Mouse (Mus musculus) brain, embryonic 14.5 days (tissue): ENCODE measurements around the gene Wdcp. TPM values are rescaled to one million over a fixed set of nuclear protein-coding genes. Genes with fewer than 3 reads are reported as not detected.
A peak's percentile ranks its signal among the peaks of the same experiment; 100 is the strongest.
"Not testable (repeated sequence)": the region's sequence is repeated elsewhere in the genome, so short reads cannot be mapped to it uniquely, and the experiment has no call there.

ENCODE experiments used
- DNase-seq: peaks from one replicate; pipeline ENCODE4 v3.0.0-alpha.2; 2011; ENCODE audit warnings: low read depth
- CTCF ChIP-seq: fragments of 200-500 bp; IDR thresholded peaks from 2 replicates; pipeline ENCODE4 v1.5.1; 2012; ENCODE audit warnings: inconsistent platforms, mild to moderate bottlenecking, moderate library complexity, borderline replicate concordance; ENCODE audit not compliant: insufficient read depth, insufficient read length; ENCODE audit errors: extremely low read depth
- POLR2A ChIP-seq: fragments of 200-500 bp; IDR thresholded peaks from 2 replicates; pipeline ENCODE4 v1.6.1; 2012; ENCODE audit warnings: mild to moderate bottlenecking, inconsistent platforms, borderline replicate concordance; ENCODE audit not compliant: poor library complexity, insufficient read depth, insufficient read length, severe bottlenecking; ENCODE audit errors: extremely low read depth
- polyA plus RNA-seq: library from polyadenylated mRNA; depleted of rRNA; stranded (reverse); fragments of >200 nt; gene quantifications from 2 replicates; pipeline ENCODE4 v1.2.3, GENCODE M21; 2012

Wdcp gene
- polyA plus RNA-seq, 1 experiment, result 10.8 TPM

DNA sequence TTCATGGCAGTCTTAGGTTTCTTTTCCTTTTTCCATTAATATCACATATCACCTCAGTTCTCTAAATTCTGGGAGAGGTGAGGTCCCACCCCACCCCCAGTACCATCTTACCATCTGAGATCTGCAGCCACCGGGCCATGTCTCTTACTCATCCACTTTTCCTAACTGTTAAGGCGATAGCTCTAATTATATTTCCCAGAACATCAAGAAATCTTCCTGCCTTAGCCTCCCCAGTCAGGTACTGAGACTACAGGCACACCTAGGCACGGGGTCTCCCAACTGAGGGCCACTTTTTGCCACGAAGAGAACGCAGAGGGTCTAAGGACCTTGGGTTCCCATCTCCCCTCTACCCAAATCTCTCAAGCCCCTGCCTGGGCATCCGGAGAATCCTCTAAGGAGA, 30.4 kb downstream of the Wdcp start:
- no peak for TF ChIP-seq POLR2A
- no peak for TF ChIP-seq CTCF
- DNase-seq, result no peak

DNA sequence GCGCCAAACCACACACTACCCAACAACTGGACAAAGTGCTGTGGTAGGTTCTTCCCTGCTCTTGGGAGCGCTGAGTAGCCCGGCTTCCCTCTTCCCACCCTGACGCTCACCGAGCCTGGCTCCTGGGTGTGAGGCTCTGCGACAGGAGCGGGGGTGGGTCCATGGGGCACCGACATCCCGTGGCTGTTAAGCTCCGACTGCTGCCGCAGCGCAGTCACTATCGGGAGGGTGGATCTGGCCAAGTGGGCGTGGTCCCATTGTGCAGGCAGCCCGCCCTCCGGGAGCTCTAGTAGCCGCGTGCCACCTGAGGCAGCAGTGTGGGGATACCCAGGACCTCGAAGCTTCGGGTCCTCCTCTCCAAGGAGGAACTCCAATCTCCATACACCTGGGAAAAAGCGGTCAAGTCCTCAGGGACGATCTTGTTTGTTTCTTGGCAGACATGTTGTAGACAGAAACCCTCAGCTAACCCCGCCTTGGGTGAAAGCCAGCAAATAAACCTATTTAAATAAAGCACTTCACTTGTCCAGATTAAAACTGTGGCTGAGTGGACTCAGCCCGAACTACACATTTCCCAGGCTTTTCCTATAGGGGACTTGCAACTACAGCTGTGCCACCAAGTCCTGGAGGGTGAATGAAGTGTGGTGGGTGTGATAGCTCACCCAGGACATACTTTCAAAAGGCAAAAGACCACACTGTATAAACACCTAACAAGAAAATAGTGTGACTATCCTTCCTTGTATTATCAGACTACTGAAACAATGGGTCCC, 31.2 kb downstream of the Wdcp start, which contains the start of gene Mfsd2b:
TSS of gene Mfsd2b (minus strand) at position 199 of the 767 bp plus-strand sequence.
- TF ChIP-seq POLR2A, result no peak
- TF ChIP-seq CTCF, result no peak
- peak; percentile 85 for DNase-seq

DNA sequence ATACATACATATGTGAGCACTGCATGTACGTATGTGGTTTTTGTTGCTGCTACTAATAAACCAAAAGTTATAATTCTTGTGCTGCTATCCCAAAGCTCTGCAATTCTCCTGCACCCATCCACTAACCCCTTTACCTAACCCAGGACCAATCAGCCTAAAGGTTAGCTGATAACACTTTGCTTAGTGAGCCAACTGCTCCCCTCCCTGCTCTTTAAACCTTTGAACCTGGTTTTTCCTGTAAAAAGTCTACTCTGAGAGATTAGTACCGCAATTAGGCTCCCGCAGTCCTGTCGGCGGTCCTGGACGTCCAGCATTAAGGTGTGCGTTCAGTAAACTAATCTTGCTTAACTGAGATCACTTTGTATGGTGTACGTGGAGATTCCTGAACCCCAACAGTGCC, 32.5 kb downstream of the Wdcp start:
- TF ChIP-seq CTCF (no peak), POLR2A (no peak)
- no peak for DNase-seq

DNA sequence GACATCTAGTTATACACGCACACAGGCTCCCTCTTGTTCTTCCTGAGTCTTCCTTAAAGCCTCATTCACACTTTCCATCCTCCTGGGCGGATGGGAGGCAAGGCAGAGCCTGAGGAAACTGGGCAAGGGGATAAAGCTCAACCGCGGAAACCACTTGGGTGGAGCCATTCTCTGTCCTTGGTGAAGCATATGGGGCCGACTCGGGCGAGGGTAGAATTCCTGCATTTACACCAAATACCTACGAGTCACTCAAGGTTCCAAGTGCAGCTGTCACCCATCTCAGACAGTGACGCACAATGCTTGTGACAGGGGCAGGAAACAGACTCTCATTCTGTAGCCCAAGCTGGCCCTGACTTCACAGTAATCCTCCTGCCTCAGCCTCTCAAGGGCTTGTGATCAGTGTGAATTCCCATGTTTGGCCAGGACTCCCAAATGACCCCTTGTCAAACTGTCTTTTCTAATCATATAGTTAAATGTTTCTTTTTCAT, 35.2 kb downstream of the Wdcp start:
- no peak for TF ChIP-seq CTCF
- TF ChIP-seq POLR2A, result no peak
- DNase-seq, result no peak

DNA sequence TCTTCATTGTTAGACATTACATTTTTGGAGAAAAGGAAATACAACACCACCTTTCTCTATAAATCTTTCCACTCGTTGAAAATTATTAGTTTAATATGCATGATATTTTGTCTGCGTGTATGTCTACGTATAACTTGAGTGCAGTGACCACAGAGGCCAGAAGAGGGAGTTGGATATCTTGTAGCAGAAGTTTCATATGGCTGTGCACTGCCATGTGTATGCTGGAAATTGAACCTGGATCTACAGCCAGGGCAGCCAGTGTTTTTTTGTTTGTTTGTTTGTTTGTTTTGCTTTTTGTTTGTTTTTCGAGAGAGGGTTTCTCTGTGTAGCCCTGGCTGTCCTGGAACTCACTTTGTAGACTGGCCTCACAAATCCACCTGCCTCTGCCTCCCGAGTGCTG, 35.9 kb downstream of the Wdcp start:
- TF ChIP-seq CTCF, result no peak
- TF ChIP-seq POLR2A, result no peak
- no peak for DNase-seq

DNA sequence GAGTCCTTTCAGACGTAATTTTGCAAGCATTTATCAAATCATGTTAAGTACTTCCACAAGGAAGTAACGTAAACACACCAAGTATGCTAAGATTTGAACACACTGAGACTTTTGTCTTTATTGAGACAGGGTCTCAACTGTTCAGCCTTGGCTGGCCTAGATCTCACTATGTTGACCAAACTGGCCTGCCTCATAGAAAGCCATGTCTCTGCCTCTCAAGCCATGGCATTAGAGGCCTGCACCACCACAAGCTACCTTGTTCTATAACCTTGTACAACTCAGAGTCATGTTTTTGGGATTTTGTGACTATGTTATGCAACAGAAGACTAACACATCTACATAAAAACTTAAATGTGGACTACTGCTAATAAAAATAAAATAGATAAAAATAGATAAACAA, 39.0 kb downstream of the Wdcp start:
- no peak for TF ChIP-seq CTCF
- no peak for TF ChIP-seq POLR2A
- DNase-seq, result no peak

DNA sequence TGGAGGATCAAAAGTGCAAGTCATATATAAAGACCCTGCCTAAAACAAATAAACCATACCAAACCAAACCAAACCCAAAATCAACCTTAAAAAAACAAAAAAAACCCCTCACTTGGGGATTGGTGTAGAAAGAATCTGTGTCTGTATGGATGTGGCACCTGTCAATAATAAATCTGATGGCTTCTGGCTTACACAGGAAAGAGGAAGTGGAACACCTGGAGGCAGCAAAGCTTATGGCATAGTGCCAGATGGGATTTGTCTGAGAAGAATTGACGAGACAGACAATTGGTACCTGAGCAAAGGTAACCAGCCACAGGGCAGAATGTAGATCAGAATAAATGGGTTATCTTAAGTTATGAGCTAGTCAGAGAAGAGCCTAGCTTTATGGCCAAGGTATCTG, 42.0 kb downstream of the Wdcp start:
- TF ChIP-seq POLR2A (no peak), CTCF (no peak)
- DNase-seq, result no peak

DNA sequence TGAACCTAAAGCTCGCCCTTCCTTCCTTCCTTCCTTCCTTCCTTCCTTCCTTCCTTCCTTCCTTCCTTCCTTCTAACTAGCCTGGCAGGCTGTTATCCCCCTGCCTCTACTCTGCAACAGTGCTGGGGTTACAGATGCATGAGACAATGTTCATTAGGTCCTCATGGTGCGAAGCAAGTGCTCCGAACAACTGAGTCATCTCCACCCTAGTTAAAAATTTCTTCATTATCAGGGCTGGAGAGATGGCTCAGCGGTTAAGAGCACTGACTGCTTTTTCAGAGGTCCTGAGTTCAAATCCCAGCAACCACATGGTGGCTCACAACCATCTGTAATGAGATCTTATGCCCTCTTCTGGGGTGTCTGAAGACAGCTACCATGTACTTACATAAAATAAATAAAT, 43.5 kb downstream of the Wdcp start:
- DNase-seq, result not testable (repeated sequence)

DNA sequence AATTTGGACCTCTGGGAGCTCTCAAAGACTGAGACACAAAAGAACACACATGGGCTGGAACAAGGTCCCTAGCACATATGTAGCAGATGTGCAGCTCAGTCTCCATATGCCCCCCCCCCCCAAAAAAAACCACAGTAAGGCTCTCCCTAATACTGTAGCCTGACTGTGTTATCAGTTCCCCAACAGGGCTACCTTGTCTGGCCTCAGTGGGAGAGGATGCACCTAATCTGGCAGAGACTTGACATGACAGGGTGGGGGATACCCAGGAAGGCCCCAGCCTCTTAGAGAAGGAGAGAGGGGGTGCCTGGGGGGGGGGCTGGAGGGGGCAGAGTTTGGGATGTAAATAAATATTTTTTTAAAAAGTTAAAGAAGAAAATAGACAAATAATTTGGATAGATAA, 45.6 kb downstream of the Wdcp start:
- no peak for TF ChIP-seq POLR2A
- no peak for TF ChIP-seq CTCF

DNA sequence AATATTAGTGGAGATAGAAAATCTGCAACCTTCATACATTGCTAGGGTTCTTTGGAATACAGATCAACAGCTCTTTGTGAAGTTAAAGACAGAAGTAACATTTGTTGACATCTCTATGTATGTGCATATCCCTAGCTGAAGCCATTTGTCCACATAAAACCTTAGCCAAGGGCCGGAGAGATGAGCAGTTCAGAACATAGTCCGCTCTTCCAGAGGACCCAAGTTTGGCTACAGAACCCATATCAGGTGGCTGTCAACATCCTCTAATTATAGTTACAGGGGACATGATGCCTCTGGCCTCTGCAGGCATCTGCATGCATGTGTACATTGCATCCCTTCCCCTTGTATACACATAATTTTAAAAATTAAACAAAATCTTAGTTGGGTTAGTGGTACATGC, 46.1 kb downstream of the Wdcp start:
- no peak for DNase-seq
- TF ChIP-seq CTCF (no peak), POLR2A (no peak)

More for the DNA sequence above, 45.6 kb downstream of the Wdcp start:
- DNase-seq, result no peak

DNA sequence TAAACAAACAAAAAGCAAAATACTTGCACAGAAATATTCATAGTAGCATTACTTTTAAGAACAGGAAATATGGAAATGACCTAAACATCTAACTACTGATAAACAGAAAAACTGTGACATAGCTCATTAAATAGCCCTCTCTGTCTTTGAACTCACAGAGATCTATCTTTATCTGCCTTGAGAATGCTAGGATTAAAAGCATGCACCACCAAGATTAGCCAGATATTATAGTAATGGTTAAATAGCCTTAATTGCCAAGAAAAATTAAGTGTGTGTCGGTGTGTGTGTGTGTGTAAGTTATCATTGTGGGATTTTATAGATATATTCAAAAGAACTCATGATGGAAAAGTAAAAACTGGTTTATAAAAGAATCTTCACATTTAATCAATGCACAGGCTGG, 46.8 kb downstream of the Wdcp start:
- no peak for DNase-seq
- no peak for TF ChIP-seq CTCF
- TF ChIP-seq POLR2A, result no peak

DNA sequence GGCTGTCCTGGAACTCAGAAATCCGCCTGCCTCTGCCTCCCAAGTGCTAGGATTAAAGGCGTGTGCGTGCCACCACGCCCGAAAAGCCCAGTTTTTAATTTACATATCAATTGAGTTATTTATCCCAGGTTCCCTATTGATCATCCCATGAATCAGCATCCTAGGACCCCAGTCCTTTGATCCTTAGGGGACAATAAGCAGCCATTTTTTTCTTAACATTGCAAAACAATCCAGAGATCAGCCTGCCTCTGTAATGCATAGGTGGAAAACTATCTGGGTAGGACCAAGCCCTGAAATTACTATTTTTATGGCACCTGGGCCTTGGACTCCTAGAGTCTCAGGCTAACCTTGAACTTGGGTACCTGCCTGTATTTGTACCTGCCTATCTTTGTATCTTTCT, 54.9 kb downstream of the Wdcp start:
- DNase-seq, result no peak
- no peak for TF ChIP-seq POLR2A
- TF ChIP-seq CTCF, result no peak

DNA sequence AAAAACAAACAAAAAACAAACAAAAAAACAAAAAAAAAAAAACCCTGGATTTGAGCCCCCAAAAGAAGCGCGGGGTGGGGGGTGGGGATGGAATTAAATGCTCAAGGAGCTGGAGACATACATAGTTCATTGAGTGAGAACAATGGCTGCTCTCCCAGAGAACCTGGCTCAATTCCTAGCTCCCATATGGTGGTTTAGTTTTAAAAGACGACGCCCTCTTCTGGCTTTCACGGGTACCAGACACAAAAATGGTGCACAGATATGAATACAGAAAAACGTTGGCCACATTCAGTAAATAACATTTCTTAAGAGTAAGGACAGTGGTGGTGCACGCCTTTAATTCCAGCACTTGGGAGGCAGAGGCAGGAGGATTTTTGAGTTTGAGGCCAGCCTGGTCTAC, 62.8 kb downstream of the Wdcp start:
- no peak for TF ChIP-seq POLR2A
- TF ChIP-seq CTCF, result no peak
- DNase-seq, result peak; percentile 73

DNA sequence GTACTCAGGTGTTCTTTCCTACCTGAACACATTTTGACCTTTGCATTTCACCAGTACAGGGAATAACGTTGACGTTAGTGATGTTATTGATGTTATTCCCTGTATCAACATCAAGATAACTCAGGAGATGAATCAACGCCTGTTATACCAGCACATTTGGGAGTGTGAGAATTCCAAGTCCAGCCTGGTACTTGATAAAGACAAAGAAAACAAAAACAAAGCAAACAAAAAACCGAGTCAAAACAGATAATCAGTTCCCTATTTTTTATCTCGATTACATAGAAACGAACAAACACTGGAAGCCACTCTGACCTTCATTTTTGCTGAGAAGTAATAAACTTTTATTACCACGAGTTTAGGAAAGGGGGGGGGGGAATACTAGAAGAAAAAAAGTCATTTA, 63.4 kb downstream of the Wdcp start:
- DNase-seq, result no peak
- TF ChIP-seq POLR2A (no peak), CTCF (no peak)

DNA sequence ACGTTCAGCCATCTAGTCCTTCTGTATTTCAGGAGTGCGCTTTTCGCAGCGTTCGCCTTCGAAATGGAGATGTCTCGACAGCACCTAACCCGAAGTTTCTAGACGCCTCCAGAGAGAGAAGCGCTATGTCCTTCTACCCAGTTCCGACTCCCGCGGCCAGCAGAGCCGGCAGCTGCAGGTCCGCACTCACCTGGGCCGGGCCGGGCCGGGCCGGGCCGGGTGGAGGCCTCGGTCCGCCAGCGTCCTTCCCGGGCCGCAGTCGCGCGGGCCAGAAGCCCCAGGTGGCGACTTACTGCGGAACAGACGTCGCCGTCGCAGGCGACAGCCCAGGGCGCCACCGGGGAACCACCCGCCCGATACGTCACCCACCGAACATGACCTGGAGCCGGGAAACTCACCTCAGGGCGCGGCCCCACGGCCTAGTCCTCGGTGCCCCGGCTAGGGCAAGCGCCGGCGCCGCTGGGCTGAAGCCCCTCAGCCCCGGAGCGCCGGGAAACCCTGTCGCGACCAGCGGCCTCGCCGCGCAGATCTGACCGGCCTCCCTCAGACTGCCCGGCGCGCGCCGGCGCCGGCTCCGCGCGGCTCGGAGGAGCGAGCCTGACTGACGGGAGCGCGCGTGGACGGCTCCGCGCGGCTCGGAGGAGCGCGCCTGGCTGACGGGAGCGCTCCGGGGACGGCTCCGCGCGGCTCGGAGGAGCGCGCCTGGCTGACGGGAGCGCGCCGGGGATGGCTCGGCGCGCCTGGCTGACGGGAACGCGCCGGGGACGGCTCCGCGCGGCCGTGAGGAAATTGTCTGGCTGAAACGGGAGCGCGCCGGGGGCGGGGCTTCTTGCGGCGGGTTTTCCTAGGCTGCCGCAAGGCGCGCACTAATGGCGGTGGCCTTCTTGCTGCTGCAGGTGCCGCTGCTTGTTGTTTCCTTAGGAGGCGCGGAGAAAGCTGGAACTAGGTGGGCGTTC, 64.1 kb downstream of the Wdcp start, which contains the start of gene Ubxn2a:
TSS of gene Ubxn2a (minus strand) at position 755 of the 956 bp plus-strand sequence.
- peak; percentile 98 for DNase-seq
- TF ChIP-seq CTCF (no peak), POLR2A (peak; percentile 98)
